Mouse (Mus musculus): ENCODE measurements around the gene Maml3. TPM values are rescaled to one million over a fixed set of nuclear protein-coding genes. Genes with fewer than 3 reads are reported as not detected.
A peak's percentile ranks its signal among the peaks of the same experiment; 100 is the strongest.

Maml3 gene
- 4.3 and 4.7 TPM in 2 replicates for polyA plus RNA-seq (2016; fragmentation: Nextera tagmentation; extraction: Ambion mirVana)

DNA sequence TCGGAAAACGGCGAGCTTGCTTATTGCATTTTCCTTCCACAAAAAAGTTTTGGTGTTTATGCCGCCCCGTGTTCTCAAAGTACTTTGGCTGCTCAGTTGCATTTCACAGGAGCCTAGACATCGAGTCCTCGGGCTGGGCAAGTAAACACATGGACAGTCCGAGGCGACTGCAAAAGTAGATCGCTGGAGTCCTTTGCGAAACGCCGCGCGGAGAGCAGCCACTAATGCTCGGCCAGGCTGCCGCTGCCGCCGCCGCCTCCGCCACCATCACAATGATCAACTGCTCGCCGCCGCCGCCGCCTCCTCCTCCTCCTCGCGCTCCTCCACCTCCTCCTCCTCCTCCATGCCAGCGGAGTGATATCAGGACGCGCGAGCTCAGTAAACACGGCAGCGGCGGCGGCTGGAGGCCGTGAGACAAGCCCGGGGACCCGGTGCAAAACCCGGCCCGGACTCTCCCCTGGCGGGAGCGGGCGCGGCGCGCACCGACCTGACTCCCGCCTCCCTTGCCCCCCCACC, at the start of gene Maml3:
TSS of gene Maml3 (minus strand) at position 441 of the 516 bp plus-strand sequence.
- DNase-seq (ENCODE audit: low spot score) = peak; percentile 97
- Histone ChIP-seq H3K9me3 (replicated peaks) (no peaks in the 10 kb centered on the region), H3K4me1 (peaks cover 19% of the 10 kb centered on the region), H3K36me3 (no peaks in the 10 kb centered on the region), H3K27ac (peak within 1 kb of the TSS; percentile 98), H3K4me3 (peak within 1 kb of the TSS; percentile 90), H3K27me3 (ENCODE audit: low read depth, poor library complexity, severe bottlenecking) (no peaks in the 10 kb centered on the region)
- 0% methylated on average over 46 of the region's 49 CpGs for WGBS

DNA sequence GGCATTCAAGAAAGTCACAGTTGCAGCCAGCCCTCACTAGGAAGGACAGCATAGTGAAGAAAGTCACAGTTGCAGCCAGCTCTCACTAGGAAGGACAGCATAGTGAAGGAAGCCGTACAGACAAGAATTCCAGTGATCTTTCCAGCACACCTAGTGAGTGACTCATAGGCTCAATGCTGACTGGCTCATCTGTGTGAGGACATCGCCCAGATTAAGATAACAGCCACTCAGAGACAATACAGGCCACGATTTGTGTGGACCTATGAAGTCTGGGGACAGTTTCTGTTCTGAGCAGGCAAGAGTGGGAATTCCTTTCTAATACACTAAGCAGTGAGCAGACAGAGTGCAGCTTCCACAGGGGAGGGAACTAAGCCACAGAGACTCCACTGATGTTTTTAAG, 46.3 kb upstream of the Maml3 start:
- no peak for DNase-seq (ENCODE audit: low spot score)
- H3K36me3 ChIP-seq = no peaks in the 10 kb centered on the region
- no peak overlapping the region for H3K4me3 ChIP-seq
- WGBS = 68% methylated on average over 3 of the region's 3 CpGs
- no peaks in the 10 kb centered on the region for H3K4me1 ChIP-seq
- no peak overlapping the region for H3K27ac ChIP-seq
- no peaks in the 10 kb centered on the region for H3K27me3 ChIP-seq (ENCODE audit: low read depth, poor library complexity, severe bottlenecking)
- H3K9me3 ChIP-seq (replicated peaks) = no peaks in the 10 kb centered on the region

DNA sequence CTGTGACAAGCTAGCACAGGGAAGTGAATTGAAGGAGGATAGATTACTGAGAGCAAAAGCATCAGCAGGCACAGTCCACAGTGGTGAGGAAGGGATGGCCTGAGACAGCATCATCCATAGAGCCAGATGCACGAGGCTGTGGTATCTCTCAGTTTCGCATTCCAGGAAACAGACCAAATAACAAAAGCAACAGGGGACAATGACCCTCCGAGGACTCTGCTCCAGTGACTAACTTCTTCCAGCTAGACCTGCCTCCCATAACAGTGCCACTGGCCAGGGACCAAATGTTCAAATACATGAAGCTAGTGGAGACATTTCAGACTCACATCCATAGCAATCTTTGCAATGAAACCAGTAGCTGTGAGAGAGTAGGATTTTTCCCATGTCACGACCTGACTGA, 43.4 kb upstream of the Maml3 start:
- Histone ChIP-seq H3K4me3 (no peak overlapping the region), H3K27ac (no peak overlapping the region), H3K27me3 (ENCODE audit: low read depth, poor library complexity, severe bottlenecking) (no peaks in the 10 kb centered on the region), H3K9me3 (replicated peaks) (no peaks in the 10 kb centered on the region), H3K36me3 (no peaks in the 10 kb centered on the region), H3K4me1 (no peaks in the 10 kb centered on the region)
- no peak for DNase-seq (ENCODE audit: low spot score)
- 68% methylated on average over 4 of the region's 4 CpGs for WGBS

DNA sequence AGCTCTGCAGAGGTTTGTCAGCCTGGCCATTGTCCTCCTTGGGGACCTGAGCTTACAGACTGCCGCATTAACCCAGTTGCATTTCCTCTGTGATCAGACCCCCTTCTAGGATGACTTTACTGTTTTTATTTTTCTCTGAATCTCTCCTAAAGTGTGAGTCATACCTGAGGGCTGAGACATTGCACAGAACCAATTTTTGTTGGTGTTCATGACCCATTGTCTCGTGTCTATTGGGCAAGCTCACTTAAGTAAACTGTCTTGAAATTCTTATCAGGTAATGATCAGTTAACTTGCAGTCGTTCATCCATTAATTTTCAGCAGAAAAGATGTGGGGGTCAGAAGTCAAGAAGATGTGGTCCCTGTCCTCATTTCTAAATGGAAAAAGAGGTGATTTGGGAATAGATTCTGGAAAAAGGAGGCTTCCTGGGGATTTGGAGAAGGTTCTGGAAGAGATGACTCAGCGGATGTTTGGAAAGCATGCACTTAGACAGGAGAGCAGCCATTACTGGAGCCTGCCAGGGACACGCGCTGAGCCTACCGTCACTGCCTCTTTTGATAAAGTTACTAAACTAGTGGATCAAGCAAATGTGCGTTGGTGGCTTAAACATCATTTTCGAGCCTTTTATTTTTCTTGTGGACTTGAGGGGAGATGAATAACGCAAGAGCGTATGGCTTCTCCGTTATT, 40.0 kb upstream of the Maml3 start:
- no peak for DNase-seq (ENCODE audit: low spot score)
- Histone ChIP-seq H3K27ac (no peak overlapping the region), H3K9me3 (replicated peaks) (no peaks in the 10 kb centered on the region), H3K36me3 (no peaks in the 10 kb centered on the region), H3K27me3 (ENCODE audit: low read depth, poor library complexity, severe bottlenecking) (no peaks in the 10 kb centered on the region), H3K4me1 (peaks cover 4% of the 10 kb centered on the region; the same call in 1 of the 2 replicates), H3K4me3 (no peak overlapping the region)
- 92% methylated on average over 12 of the region's 12 CpGs for WGBS

DNA sequence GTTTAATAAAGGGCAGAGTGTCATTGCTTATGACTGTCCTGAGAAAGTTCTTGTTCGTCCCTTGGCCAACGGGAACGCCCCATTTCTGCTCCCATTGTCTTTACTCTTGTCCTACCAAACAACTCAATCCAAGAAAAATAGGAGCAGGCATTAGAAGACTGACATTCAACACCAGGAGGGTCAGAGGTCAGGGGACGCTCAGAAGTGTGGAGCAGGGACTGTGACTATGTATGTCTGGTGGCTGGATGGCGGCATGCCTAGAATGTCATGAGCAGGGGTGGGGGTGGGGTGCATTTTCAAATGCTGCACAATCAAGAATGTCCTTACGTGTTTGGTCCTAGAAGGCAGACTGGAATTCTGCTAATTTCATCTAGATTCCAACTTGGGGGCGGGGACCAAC, 38.1 kb upstream of the Maml3 start:
- 82% methylated on average over 7 of the region's 7 CpGs for WGBS
- Histone ChIP-seq H3K9me3 (replicated peaks) (no peaks in the 10 kb centered on the region), H3K36me3 (no peaks in the 10 kb centered on the region), H3K27ac (no peak overlapping the region), H3K4me1 (peaks cover 7% of the 10 kb centered on the region; the same call in 1 of the 2 replicates), H3K27me3 (ENCODE audit: low read depth, poor library complexity, severe bottlenecking) (no peaks in the 10 kb centered on the region), H3K4me3 (no peak overlapping the region)
- no peak for DNase-seq (ENCODE audit: low spot score)

DNA sequence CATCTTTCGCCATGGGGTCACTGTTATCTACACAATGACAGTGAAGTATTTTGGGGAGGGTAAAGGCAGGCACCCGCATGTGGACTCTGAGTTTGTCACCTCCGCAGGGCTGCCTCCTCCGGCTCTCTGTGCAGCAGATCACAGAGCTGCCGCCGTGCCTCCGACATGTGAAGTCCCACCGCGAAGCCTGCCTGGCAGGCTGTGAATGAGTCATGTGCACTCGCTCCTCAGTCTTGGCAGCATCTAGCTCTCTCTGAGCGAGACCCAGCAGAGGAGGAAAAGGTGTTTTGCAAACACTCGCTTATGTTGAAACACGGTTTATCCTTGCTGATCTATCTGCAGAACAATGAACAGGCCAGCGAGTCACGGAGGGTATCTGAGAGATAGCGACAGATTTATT, 35.3 kb upstream of the Maml3 start:
- Histone ChIP-seq H3K9me3 (replicated peaks) (no peaks in the 10 kb centered on the region), H3K4me1 (peaks cover 7% of the 10 kb centered on the region; the same call in 1 of the 2 replicates), H3K27ac (no peak overlapping the region), H3K27me3 (ENCODE audit: low read depth, poor library complexity, severe bottlenecking) (no peaks in the 10 kb centered on the region), H3K36me3 (no peaks in the 10 kb centered on the region), H3K4me3 (no peak overlapping the region)
- DNase-seq (ENCODE audit: low spot score) = no peak
- 79% methylated on average over 16 of the region's 16 CpGs for WGBS

DNA sequence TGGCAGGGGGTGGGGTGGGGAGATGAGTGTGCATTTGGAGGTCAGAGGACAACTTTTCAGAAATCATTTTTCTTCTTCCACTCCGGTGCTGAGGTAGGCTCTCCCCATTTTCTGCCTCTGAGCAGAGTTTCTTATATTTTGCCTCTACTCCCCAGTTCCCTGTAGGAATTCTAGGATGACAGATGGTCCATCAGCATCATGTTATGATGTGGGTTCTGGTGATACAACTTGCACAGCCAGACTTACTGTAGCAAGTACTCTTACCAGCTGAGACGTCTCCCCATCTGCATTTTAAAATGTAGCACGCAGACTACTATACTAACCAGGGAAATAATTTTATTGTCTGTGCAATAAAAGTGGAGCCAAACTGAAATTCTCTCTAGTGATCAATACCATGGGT, 20.5 kb upstream of the Maml3 start:
- no peaks in the 10 kb centered on the region for H3K4me1 ChIP-seq
- WGBS = 92% methylated on average over 3 of the region's 3 CpGs

DNA sequence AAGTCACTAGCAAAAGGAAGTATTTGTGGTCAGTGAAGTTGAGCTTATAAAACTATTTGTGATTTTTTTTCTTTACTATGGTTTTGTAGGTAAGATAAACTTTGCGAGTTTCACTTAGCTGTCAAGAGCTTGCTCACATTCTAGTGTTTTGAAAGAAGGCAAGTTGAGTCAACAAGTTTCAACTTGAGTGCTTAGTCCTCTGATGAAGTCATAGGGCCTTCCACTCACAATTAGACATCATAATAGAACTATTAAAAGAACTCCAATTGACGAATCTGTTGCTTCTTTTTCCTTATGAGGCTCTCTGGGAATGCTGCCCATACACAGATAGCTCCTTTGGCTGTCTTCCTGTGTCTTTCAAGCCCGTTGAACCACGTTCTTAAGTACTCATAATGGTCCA, 16.0 kb upstream of the Maml3 start:
- Histone ChIP-seq H3K4me3 (no peak overlapping the region), H3K9me3 (replicated peaks) (no peaks in the 10 kb centered on the region), H3K27ac (no peak overlapping the region), H3K4me1 (no peaks in the 10 kb centered on the region), H3K27me3 (ENCODE audit: low read depth, poor library complexity, severe bottlenecking) (no peaks in the 10 kb centered on the region), H3K36me3 (no peaks in the 10 kb centered on the region)
- no peak for DNase-seq (ENCODE audit: low spot score)
- WGBS = 91% methylated on average over 4 of the region's 4 CpGs

More for the DNA sequence above, 20.5 kb upstream of the Maml3 start:
- Histone ChIP-seq H3K4me3 (no peak overlapping the region), H3K9me3 (replicated peaks) (no peaks in the 10 kb centered on the region), H3K27me3 (ENCODE audit: low read depth, poor library complexity, severe bottlenecking) (no peaks in the 10 kb centered on the region), H3K36me3 (no peaks in the 10 kb centered on the region), H3K27ac (no peak overlapping the region)
- DNase-seq (ENCODE audit: low spot score) = no peak

DNA sequence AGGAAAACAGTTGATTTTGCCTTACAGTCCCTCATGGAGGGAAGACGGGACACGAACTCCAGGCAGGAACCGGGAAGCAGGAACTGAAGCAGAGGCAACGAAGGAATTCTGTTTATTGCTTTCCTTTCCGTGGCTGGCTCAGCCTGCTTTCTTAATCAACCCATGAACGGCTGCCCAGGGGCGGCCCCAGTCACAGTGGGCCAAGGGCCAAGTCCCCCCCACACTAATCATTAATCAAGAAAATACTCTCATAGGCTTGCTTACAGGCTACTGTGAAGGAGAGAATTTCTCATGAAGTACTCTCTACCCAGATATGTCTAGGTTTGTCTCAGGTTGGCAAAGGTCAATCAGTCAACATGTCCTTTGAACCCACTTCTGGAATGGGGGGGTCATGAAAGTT, 14.3 kb upstream of the Maml3 start:
- no peaks in the 10 kb centered on the region for H3K36me3 ChIP-seq
- no peaks in the 10 kb centered on the region for H3K9me3 ChIP-seq (replicated peaks)
- no peaks in the 10 kb centered on the region for H3K27me3 ChIP-seq (ENCODE audit: low read depth, poor library complexity, severe bottlenecking)
- H3K4me3 ChIP-seq = no peak overlapping the region
- DNase-seq (ENCODE audit: low spot score) = no peak
- no peak overlapping the region for H3K27ac ChIP-seq
- no peaks in the 10 kb centered on the region for H3K4me1 ChIP-seq
- WGBS = 86% methylated on average over 7 of the region's 7 CpGs

DNA sequence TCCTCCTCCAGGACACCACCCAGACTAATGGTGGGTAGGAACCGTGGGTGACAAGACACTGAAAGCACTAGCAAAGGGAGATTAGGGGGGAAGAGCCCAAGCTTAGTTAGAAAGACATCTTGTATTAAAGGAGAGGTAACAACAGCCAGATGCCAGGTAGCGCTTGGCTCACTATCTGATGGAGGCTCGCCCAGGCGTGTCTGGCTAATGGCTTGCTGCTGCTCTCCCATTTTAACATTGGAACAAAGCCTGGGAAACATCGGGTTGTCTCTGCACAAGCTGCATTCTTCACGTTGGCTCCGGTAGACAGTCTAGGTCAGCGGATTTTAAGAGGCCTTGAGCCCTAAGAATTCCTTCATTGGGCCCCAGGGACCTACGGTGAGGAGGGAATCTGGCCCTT, 10.5 kb upstream of the Maml3 start:
- 82% methylated on average over 9 of the region's 9 CpGs for WGBS
- Histone ChIP-seq H3K27me3 (ENCODE audit: low read depth, poor library complexity, severe bottlenecking) (no peaks in the 10 kb centered on the region), H3K27ac (no peak overlapping the region), H3K36me3 (no peaks in the 10 kb centered on the region), H3K4me3 (no peak overlapping the region), H3K4me1 (peaks cover 10% of the 10 kb centered on the region), H3K9me3 (replicated peaks) (no peaks in the 10 kb centered on the region)
- no peak for DNase-seq (ENCODE audit: low spot score)

DNA sequence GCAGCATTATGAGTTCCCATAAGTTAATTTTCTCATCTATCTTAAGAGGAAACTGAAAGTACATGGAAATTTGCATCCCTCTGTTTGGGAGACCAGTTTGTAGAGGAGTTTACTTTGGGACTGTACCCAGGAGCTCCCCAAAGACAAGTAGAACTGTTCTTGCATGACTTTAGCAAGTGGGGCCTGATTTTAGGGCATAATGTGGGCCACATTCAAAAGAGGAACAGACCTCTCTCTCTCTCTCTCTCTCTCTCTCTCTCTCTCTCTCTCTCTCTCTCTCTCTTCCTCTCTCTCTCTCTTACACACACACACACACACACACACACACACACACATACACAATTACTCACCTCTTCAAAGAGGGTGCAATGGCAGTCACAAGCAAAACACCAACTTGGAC, 3.2 kb upstream of the Maml3 start:
- no peaks in the 10 kb centered on the region for H3K27me3 ChIP-seq (ENCODE audit: low read depth, poor library complexity, severe bottlenecking)
- H3K9me3 ChIP-seq (replicated peaks) = no peaks in the 10 kb centered on the region
- no peak for DNase-seq (ENCODE audit: low spot score)
- no peaks in the 10 kb centered on the region for H3K36me3 ChIP-seq
- peaks cover 18% of the 10 kb centered on the region for H3K4me1 ChIP-seq
- no peak overlapping the region for H3K27ac ChIP-seq
- no peak overlapping the region for H3K4me3 ChIP-seq

DNA sequence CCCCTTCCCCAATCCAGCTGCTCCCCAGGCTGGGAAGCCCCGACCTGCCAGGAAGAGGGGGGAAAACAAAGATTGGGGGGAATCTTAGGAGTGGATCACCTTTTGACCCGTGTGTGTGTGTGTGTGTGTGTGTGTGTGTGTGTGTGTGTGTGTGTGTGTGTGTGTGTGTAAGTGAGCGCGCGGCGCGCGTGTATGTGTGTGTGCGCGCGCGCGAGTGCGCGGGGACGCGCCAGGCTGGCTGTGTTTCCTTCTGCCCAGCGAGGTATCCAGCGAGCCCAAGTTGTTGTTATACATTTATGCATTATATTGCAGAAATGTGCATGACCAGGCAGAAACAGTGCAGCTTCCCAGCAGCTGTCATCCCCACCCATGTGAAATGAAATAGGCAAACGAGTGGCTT, 280 bp upstream of the Maml3 start:
- no peak for DNase-seq (ENCODE audit: low spot score)
- no peaks in the 10 kb centered on the region for H3K27me3 ChIP-seq (ENCODE audit: low read depth, poor library complexity, severe bottlenecking)
- H3K4me1 ChIP-seq = peaks cover 19% of the 10 kb centered on the region
- H3K27ac ChIP-seq = peak overlapping the region; percentile 98
- H3K36me3 ChIP-seq = no peaks in the 10 kb centered on the region
- H3K9me3 ChIP-seq (replicated peaks) = no peaks in the 10 kb centered on the region
- under 1% methylated on average over 20 of the region's 20 CpGs for WGBS
- H3K4me3 ChIP-seq = peak overlapping the region; percentile 90

DNA sequence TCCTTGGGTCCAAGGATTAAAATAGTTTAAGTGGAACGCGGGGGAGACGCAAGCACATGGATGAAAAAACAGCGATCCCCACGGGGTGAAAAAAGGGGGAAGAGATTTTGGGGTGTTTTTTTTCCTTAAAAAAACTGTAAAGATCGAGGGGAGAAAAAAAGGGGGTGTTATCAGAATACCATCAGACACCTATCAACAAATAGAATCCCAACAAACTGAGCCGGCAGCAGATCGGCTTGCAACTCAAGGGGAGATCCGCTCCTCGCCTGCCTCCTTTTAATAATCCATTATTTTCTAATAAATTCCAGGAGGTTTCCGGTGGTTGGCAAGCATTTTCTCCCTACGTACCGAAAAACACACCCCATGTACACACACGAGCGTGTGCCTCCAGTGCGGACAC, 668 bp downstream of the Maml3 start:
- Histone ChIP-seq H3K4me3 (peak overlapping the region; percentile 90), H3K9me3 (replicated peaks) (no peaks in the 10 kb centered on the region), H3K4me1 (peaks cover 19% of the 10 kb centered on the region), H3K27me3 (ENCODE audit: low read depth, poor library complexity, severe bottlenecking) (no peaks in the 10 kb centered on the region), H3K36me3 (no peaks in the 10 kb centered on the region), H3K27ac (peak overlapping the region; percentile 98)
- WGBS = under 1% methylated on average over 16 of the region's 16 CpGs
- no peak for DNase-seq (ENCODE audit: low spot score)

Measured in limb, embryonic 10.5 days (tissue).